Mouse (Mus musculus) gastrocnemius, adult 2 months (tissue): ENCODE data around the gene Sec16a. TPM values are rescaled to one million over a fixed set of nuclear protein-coding genes. Genes with fewer than 3 reads are reported as not detected.

Experiments
- DNase-seq: peaks from one replicate; pipeline ENCODE4 v3.0.0; 2022
- H3K27ac ChIP-seq: fragments of 200-600 bp; 2 replicates; pipeline ENCODE4 v1.8.1; 2022; ENCODE audit warnings: mild to moderate bottlenecking
- H3K4me3 ChIP-seq: fragments of 200-600 bp; 2 replicates; pipeline ENCODE4 v1.8.1; 2022; ENCODE audit warnings: mild to moderate bottlenecking, moderate library complexity
- CTCF ChIP-seq: fragments of 200-600 bp; IDR thresholded peaks from 2 replicates; pipeline ENCODE4 v1.8.1; 2022; ENCODE audit warnings: antibody characterized with exemption, mild to moderate bottlenecking, moderate library complexity
- intact Hi-C: fragments of 180-260 bp; cut with DNase I; formaldehyde crosslinking; loops from one replicate; pipeline ENCODE4 v1.15.1; 2025
- total RNA-seq, 2 experiments: library from RNA; stranded (reverse); gene quantifications; 2 replicates each; pipeline ENCODE4 v1.2.3; 2021

Gene Sec16a
- total RNA-seq, 2 experiments from 2014 or later, result 27.2 to 30.4 TPM

- Histone ChIP-seq H3K4me3 (peak overlapping the region; percentile 96), H3K27ac (peak overlapping the region; percentile 99)
- intact Hi-C loops, result loop anchor here (5.0 kb wide), 1 partner anchor 37 kb away; the partner anchor contains the start of gene Inpp5e
- TF ChIP-seq CTCF, result no peak
- no peak for DNase-seq
Observed at GRCm38 (mm10) chr2:26444368-26444767, 648 bp downstream of the Sec16a start.

- no peak for TF ChIP-seq CTCF
Observed at GRCm38 (mm10) chr2:26443876-26444275, 1.1 kb downstream of the Sec16a start.

DNA sequence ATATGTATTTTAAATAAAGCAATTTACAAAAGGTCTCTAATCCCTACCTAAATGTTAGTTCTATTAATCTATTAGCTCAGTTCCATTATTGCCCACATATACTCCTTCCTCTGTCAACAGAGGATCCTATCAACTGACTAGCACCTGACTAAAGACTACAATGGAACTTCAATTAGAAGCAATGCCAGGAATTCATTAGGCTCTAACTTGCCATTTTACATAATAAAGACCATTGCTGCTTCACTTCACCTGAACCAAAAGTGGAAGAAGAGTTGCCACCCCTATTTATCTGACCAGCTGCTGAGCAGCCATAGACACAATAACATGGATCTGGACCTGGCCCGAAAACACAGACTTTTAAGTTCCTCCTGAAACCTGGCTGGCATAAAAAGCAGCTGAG is 2.2 kb downstream of the Sec16a start:
- DNase-seq, result no peak
- intact Hi-C loops, result loop anchor here (5.0 kb wide), 1 partner anchor 36 kb away; the partner anchor contains the start of gene Inpp5e
- Histone ChIP-seq H3K27ac (peak overlapping the region; percentile 99), H3K4me3 (peak overlapping the region; percentile 96)
- TF ChIP-seq CTCF, result no peak

More at GRCm38 (mm10) chr2:26443876-26444275, 1.1 kb downstream of the Sec16a start:
- no peak for DNase-seq
- Histone ChIP-seq H3K27ac (peak overlapping the region; percentile 99), H3K4me3 (peak overlapping the region; percentile 96)
- intact Hi-C loops, result loop anchor here (5.0 kb wide), 1 partner anchor 37 kb away; the partner anchor contains the start of gene Inpp5e

DNA sequence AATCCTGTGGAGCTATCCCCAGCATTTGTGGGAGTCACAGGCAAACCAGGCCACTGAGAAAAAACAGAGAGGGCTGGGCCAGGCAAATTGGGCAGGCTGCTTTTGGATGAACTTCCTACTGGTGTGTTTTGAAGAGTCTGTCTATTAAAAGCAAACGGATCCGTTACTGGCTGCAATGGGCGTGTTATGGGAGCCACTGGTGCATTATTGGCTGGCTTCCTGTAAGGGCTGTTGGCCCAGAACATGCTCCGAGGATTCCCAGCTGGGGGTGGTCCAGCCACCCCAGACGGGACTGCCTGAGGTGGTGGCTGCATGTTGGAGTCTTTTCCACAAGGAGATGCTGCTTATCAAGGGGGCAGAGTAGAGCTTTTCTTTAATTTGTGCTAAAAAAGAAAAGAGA is 3.3 kb downstream of the Sec16a start:
- no peak for TF ChIP-seq CTCF
- H3K4me3 ChIP-seq, result no peak overlapping the region
- peak overlapping the region; percentile 99 for H3K27ac ChIP-seq
- intact Hi-C loops, result loop anchor here (5.0 kb wide), 1 partner anchor 34 kb away; the partner anchor contains the start of gene Inpp5e
- DNase-seq, result peak; percentile 83

- no peak for TF ChIP-seq CTCF
Observed at GRCm38 (mm10) chr2:26441261-26441660, 3.8 kb downstream of the Sec16a start.

DNA sequence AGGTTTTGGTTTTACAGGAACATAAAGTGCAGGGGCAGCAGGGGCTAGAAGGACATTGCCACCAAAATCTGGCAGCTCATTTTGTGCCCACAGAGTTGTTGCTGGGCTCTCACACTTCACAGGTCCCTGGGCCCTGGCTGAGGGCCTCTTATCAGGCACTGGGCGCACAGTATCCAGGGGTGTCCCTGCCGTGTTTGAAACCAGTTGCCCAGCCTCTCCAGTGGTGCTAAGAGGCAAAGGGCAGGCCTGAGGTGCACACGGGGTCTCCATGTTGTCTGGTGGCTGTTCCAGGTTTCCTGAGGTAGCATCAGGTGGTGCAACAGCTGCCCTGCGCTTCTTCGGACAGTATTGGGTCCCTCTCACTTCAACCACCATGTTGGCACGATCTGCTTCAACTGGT is 5.3 kb downstream of the Sec16a start:
- Histone ChIP-seq H3K27ac (peak overlapping the region; percentile 99; the same call in 1 of the 2 replicates), H3K4me3 (no peak overlapping the region)
- intact Hi-C loops, result loop anchor here (5.0 kb wide), 1 partner anchor 32 kb away; the partner anchor contains the start of gene Inpp5e
- no peak for TF ChIP-seq CTCF
- no peak for DNase-seq

More at GRCm38 (mm10) chr2:26441261-26441660, 3.8 kb downstream of the Sec16a start:
- DNase-seq, result no peak
- Histone ChIP-seq H3K27ac (peak overlapping the region; percentile 99), H3K4me3 (peak overlapping the region; percentile 38)
- intact Hi-C loops, result loop anchor here (5.0 kb wide), 1 partner anchor 34 kb away; the partner anchor contains the start of gene Inpp5e

- intact Hi-C loops, result no loop called here
- no peak overlapping the region for H3K27ac ChIP-seq
- H3K4me3 ChIP-seq, result no peak overlapping the region
- no peak for DNase-seq
- TF ChIP-seq CTCF, result no peak
Observed at GRCm38 (mm10) chr2:26438373-26438772, 6.6 kb downstream of the Sec16a start.

- intact Hi-C loops, result no loop called here
- no peak for DNase-seq
- no peak for TF ChIP-seq CTCF
- peak overlapping the region; percentile 61 for H3K27ac ChIP-seq
- no peak overlapping the region; the same call in 1 of the 2 replicates for H3K4me3 ChIP-seq
Observed at GRCm38 (mm10) chr2:26437221-26437620, 7.8 kb downstream of the Sec16a start.

DNA sequence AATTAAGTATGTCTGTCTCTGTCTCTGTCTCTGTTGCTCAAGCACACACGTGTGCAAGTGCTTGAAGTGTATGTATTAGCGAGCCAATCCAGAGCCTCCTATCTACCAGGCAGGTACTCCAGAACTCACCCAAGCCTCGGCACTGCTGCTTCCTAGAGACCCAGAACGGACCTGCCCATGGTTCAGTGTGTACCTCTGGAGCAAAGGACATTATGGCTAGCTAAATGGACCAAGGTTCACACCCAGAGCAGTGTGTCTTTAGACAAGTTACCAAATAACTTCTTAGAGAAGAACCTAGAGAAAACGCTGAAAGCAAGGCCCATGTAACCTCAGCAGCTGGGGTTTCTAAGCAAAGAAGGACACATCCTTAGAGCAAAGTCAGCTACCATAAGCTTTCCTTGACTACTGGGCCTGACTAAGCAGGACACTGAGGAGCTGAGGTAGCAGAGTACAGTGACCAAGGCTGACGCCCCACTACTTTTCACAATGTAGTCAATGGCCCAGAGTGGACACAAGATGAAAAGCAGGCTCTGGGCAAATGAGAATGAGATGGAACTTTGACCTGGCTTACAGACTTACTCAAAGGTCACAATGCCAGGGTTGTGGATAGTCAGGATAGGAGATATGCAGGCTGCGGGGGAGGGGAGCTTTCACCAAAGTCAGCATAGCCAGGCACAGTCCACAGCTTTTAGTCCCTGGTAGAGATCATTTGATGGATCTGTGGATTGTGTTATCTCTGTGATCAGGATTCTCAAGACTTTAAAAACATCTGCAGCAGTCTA is 10.0 kb downstream of the Sec16a start:
- Histone ChIP-seq H3K4me3 (no peak overlapping the region), H3K27ac (peak overlapping the region; percentile 39; the same call in 1 of the 2 replicates)
- intact Hi-C loops, result no loop called here
- no peak for DNase-seq
- no peak for TF ChIP-seq CTCF

DNA sequence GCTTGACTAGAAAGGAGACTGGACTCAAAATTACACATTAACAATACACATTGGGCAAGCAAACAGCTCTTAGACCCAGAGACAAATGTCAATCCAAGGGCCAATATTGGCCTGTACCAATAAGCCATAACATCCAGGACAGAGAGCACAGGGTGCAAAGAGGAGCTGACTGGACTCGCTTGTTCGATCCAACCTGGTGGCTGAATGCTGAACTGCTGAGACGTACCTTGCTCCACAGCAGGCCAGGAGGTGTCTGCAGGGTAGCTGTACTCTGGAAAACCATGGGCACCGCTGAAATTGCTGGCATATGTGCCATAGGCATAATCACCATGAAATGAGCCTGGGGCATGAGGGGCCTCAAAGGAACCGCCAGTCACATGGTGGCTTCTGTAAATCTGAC is 15.2 kb downstream of the Sec16a start:
- Histone ChIP-seq H3K4me3 (no peak overlapping the region), H3K27ac (no peak overlapping the region)
- no peak for DNase-seq
- intact Hi-C loops, result no loop called here
- no peak for TF ChIP-seq CTCF

DNA sequence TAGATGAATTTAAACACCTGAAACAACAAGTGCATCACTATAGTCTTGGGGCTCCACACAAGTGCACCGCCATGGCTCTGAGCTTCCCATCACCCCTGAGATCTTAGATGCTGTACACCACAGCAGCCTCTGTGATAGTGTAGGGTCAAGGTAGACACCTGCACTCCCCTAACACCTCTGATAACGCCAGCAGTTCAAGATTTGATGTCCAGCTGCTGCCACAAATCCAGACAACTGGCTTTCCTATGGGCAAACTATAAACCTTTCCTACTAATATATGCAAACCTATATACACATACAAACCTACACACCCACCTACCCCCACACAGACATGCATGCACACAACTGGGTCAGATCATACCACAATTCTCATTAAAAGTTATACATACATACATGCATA is 20.5 kb downstream of the Sec16a start:
- intact Hi-C loops, result no loop called here
- Histone ChIP-seq H3K4me3 (no peak overlapping the region), H3K27ac (no peak overlapping the region)
- no peak for DNase-seq
- TF ChIP-seq CTCF, result no peak

DNA sequence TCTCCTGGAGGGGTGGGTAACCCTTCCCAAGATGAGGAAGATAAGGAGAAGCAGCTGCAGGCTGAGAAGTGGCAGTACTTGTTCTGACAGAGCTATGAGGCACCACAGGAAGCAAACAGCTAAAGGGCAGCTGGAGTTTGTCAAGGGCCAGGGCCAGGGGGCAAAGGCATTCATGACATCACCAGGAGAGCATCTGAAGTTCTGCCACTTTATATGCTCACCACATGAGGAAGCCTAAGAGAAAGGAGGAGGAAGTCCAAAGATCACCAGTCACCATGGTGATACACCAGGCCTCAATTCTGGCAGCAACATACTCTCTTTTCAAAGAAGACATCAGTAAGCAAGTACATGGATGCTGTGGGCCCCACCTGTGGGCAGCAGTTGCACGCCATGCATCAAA is 21.9 kb downstream of the Sec16a start:
- intact Hi-C loops, result no loop called here
- no peak overlapping the region for H3K4me3 ChIP-seq

DNA sequence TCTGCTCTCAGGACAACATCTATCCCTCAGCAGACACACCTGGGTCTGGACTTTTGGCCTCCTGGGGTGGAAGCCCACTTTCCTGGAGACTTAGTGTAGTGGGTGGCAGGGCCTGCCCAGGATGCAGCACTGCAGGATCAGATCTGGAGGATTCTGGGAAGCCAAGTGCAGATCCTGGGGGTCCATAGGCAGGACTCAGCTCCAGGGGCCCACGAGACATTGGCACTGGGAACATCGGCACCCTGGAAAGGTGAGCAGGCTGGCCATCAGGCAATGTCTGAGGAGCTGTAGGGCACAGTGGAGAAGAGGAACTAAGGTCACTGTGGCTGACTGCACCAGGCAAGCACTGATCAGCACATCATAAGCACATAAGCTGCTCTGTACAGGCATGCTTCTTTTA is 23.0 kb downstream of the Sec16a start:
- TF ChIP-seq CTCF, result no peak
- Histone ChIP-seq H3K27ac (no peak overlapping the region), H3K4me3 (no peak overlapping the region)
- intact Hi-C loops, result no loop called here
- DNase-seq, result no peak

More for the DNA sequence above, 21.9 kb downstream of the Sec16a start:
- no peak for TF ChIP-seq CTCF
- H3K27ac ChIP-seq, result no peak overlapping the region
- no peak for DNase-seq
